Mouse (Mus musculus) hindbrain, embryonic 14.5 days (tissue): ENCODE measurements at regions not wholly inside any gene's neighbourhood (a gene's known extent, or its start where the extent isn't known, plus 50 kb on each side); places are given as distances from the start of the nearest gene placed in this dataset. TPM values are rescaled to one million over a fixed set of nuclear protein-coding genes. Genes with fewer than 3 reads are reported as not detected.

ENCODE experiments used
- microRNA-seq: library from miRNA; unstranded; fragments of <30 nt; microRNA quantifications from one replicate; pipeline ENCODE4, GENCODE M21; 2016

Small RNA genes in the stretch of these regions (microRNA-seq; reads per million reads assigned to microRNA genes)
- not detected for gene Gm22118
